In genomic region chr5:91807070-91808065, GRCm38 (mm10) we compare ENCODE assay signal across 11 mouse cellular contexts.
DNase-seq lines count a peak whose midpoint lies in the region; ATAC-seq and TF ChIP-seq lines count a peak whose summit lies in the region.
"Had no signal": no experiment of that assay in that cellular context is flagged by ENCODE, and none has a peak within 500 bp of the region (broad histone marks: within the 10 kb centered on the region; RNA-seq: fewer than 3 reads in every experiment).

No protein-coding gene starts in this region.

- H3K9ac ChIP-seq in heart, embryonic 12.5 days: 0 out of 2 replicates have a peak overlapping the region, but pooled peaks have one; percentile 20
- no peak overlapping the region for H3K9ac ChIP-seq in stomach, embryonic 16.5 days (ENCODE audit: low read length)
- H3K9ac ChIP-seq in stomach, postnatal 0 days (ENCODE audit: low read length): no peak overlapping the region
- H3K9ac ChIP-seq in liver, embryonic 12.5 days: no peak overlapping the region

- H3K36me3 ChIP-seq in heart, embryonic 12.5 days: no peaks in the 10 kb centered on the region
- H3K36me3 ChIP-seq in stomach, embryonic 16.5 days (ENCODE audit: control insufficient read depth, insufficient read depth, low read length): no peaks in the 10 kb centered on the region
- H3K36me3 ChIP-seq in stomach, postnatal 0 days (ENCODE audit: control insufficient read depth, insufficient read depth, low read length): no peaks in the 10 kb centered on the region
- no peaks in the 10 kb centered on the region for H3K36me3 ChIP-seq in liver, embryonic 12.5 days

- no peaks in the 10 kb centered on the region for H3K9me3 ChIP-seq in heart, embryonic 12.5 days (replicated peaks)
- no peaks in the 10 kb centered on the region for H3K9me3 ChIP-seq in stomach, embryonic 16.5 days (replicated peaks; ENCODE audit: control insufficient read depth, low read length)
- no peaks in the 10 kb centered on the region for H3K9me3 ChIP-seq in stomach, postnatal 0 days (ENCODE audit: control insufficient read depth, low read length)
- no peaks in the 10 kb centered on the region for H3K9me3 ChIP-seq in liver, embryonic 12.5 days (replicated peaks)

- peak overlapping the region; percentile 60; the same call in 1 of the 2 replicates for H3K27ac ChIP-seq in heart, embryonic 12.5 days (ENCODE audit: poor library complexity, severe bottlenecking)
- H3K27ac ChIP-seq in stomach, embryonic 16.5 days (ENCODE audit: low read length): no peak overlapping the region
- no peak overlapping the region for H3K27ac ChIP-seq in stomach, postnatal 0 days (replicated peaks)
- H3K27ac ChIP-seq in liver, embryonic 12.5 days: 0 out of 2 replicates have a peak overlapping the region, but pooled peaks have one; percentile 6

- TF ChIP-seq EP300 in stomach, postnatal 0 days (optimal IDR thresholded peaks at IDR 0.05): no peak

- intact Hi-C loops in heart, postnatal 25 days (cut with DNase I): no loop called here

- no peak for DNase-seq in heart, postnatal 25 days (ENCODE audit: low spot score)
- no peak for DNase-seq in stomach, postnatal 0 days (ENCODE audit: low spot score)
- peak; percentile 13 for DNase-seq in yolk sac, embryonic 10.5 days (ENCODE audit: low spot score)
- no peak for DNase-seq in cerebellum, postnatal 36 days
- no peak for DNase-seq in lung, postnatal 14 days
- DNase-seq: cerebellum, adult 9-10 months; kidney, adult 18-20 months; right cerebral cortex, postnatal 25 days had no signal

- TF ChIP-seq CTCF in stomach, postnatal 0 days (IDR thresholded peaks at IDR 0.05; ENCODE audit: low read depth): no peak

- no peak for ATAC-seq in heart, embryonic 12.5 days (ENCODE audit: insufficient number of reproducible peaks, low FRiP score)
- ATAC-seq in stomach, embryonic 16.5 days (ENCODE audit: insufficient read depth, low FRiP score): 0 out of 2 replicates have a peak, but pooled peaks have one; percentile 25
- no peak for ATAC-seq in stomach, postnatal 0 days (ENCODE audit: low FRiP score, low TSS enrichment)
- ATAC-seq in liver, embryonic 12.5 days: no peak

- H3K4me2 ChIP-seq in heart, embryonic 12.5 days: peak overlapping the region; percentile 47
- H3K4me2 ChIP-seq in stomach, embryonic 16.5 days (ENCODE audit: low read depth, low read length): no peak overlapping the region
- H3K4me2 ChIP-seq in stomach, postnatal 0 days (replicated peaks; ENCODE audit: low read depth): no peak overlapping the region
- no peak overlapping the region for H3K4me2 ChIP-seq in liver, embryonic 12.5 days

- H3K4me3 ChIP-seq in heart, embryonic 12.5 days: no peak overlapping the region
- H3K4me3 ChIP-seq in stomach, embryonic 16.5 days (replicated peaks; ENCODE audit: low read length): no peak overlapping the region
- H3K4me3 ChIP-seq in stomach, postnatal 0 days (ENCODE audit: low read depth, low read length): no peak overlapping the region
- no peak overlapping the region for H3K4me3 ChIP-seq in liver, embryonic 12.5 days

- WGBS in heart, embryonic 12.5 days: 39% methylated on average over 18 of the region's 18 CpGs
- 64% methylated on average over 18 of the region's 18 CpGs for WGBS in stomach, embryonic 16.5 days
- WGBS in stomach, postnatal 0 days: 65% methylated on average over 18 of the region's 18 CpGs
- WGBS in liver, embryonic 12.5 days (ENCODE audit: insufficient replicate concordance): 67% methylated on average over 18 of the region's 18 CpGs

- H3K4me1 ChIP-seq in heart, embryonic 12.5 days (replicated peaks): peaks cover 17% of the 10 kb centered on the region
- H3K4me1 ChIP-seq in stomach, embryonic 16.5 days (ENCODE audit: control insufficient read depth, insufficient read depth, low read length): peaks cover 5% of the 10 kb centered on the region; the same call in 1 of the 2 replicates
- H3K4me1 ChIP-seq in stomach, postnatal 0 days (replicated peaks; ENCODE audit: control insufficient read depth, insufficient read depth): no peaks in the 10 kb centered on the region
- H3K4me1 ChIP-seq in liver, embryonic 12.5 days: no peaks in the 10 kb centered on the region

- no peaks in the 10 kb centered on the region for H3K27me3 ChIP-seq in heart, embryonic 12.5 days (replicated peaks)
- no peaks in the 10 kb centered on the region for H3K27me3 ChIP-seq in stomach, embryonic 16.5 days (ENCODE audit: control insufficient read depth, insufficient read depth, low read length)
- no peaks in the 10 kb centered on the region for H3K27me3 ChIP-seq in stomach, postnatal 0 days (ENCODE audit: control insufficient read depth, insufficient read depth, low read length)
- no peaks in the 10 kb centered on the region for H3K27me3 ChIP-seq in liver, embryonic 12.5 days (replicated peaks)

Comparison
In these comparisons a context has a peak if more than half of its experiments do, and no peak if none do; other contexts are left out.
1. H3K27ac ChIP-seq: peak in heart, embryonic 12.5 days (single experiment) and liver, embryonic 12.5 days (single experiment); none in stomach, embryonic 16.5 days (single experiment) and stomach, postnatal 0 days (single experiment).